Mouse (Mus musculus): Measurements from ENCODE around the gene Enho.

Gene Enho

GRCm38 (mm10) chr4:41663614-41664013 lies 23.5 kb upstream of the Enho start:
- no peak for DNase-seq (ENCODE audit: low spot score)

- peak; percentile 69 for DNase-seq (ENCODE audit: low spot score)
Measured at GRCm38 (mm10) chr4:41662723-41663122, 22.6 kb upstream of the Enho start.

GRCm38 (mm10) chr4:41660851-41661430 lies 20.8 kb upstream of the Enho start:
- peak; percentile 86 for DNase-seq (ENCODE audit: low spot score)

GRCm38 (mm10) chr4:41659556-41659955 lies 19.4 kb upstream of the Enho start:
- no peak for DNase-seq (ENCODE audit: low spot score)

GRCm38 (mm10) chr4:41658566-41659384 lies 18.7 kb upstream of the Enho start:
- no peak for DNase-seq (ENCODE audit: low spot score)

GRCm38 (mm10) chr4:41655525-41655924 lies 15.4 kb upstream of the Enho start:
- no peak for DNase-seq (ENCODE audit: low spot score)

GRCm38 (mm10) chr4:41654217-41654616 lies 14.1 kb upstream of the Enho start:
- peak; percentile 86 for DNase-seq (ENCODE audit: low spot score)

- DNase-seq (ENCODE audit: low spot score): no peak
Measured at GRCm38 (mm10) chr4:41653730-41654129, 13.6 kb upstream of the Enho start.

GRCm38 (mm10) chr4:41653296-41653695 lies 13.2 kb upstream of the Enho start:
- DNase-seq (ENCODE audit: low spot score): peak; percentile 91

GRCm38 (mm10) chr4:41648627-41649026 lies 8.5 kb upstream of the Enho start:
- no peak for DNase-seq (ENCODE audit: low spot score)

GRCm38 (mm10) chr4:41648157-41648556 lies 8.0 kb upstream of the Enho start:
- DNase-seq (ENCODE audit: low spot score): no peak

GRCm38 (mm10) chr4:41645488-41645887 lies 5.4 kb upstream of the Enho start:
- DNase-seq (ENCODE audit: low spot score): peak; percentile 64

- no peak for DNase-seq (ENCODE audit: low spot score)
Measured at GRCm38 (mm10) chr4:41641199-41641822, 1.2 kb upstream of the Enho start.

- no peak for DNase-seq (ENCODE audit: low spot score)
Measured at GRCm38 (mm10) chr4:41639214-41639841, 796 bp downstream of the Enho start.

GRCm38 (mm10) chr4:41638828-41639213 lies 1.3 kb downstream of the Enho start:
- no peak for DNase-seq (ENCODE audit: low spot score)

- DNase-seq (ENCODE audit: low spot score): no peak
Measured at GRCm38 (mm10) chr4:41638186-41638731, 1.9 kb downstream of the Enho start.

GRCm38 (mm10) chr4:41636882-41637635 lies 3.1 kb downstream of the Enho start:
- no peak for DNase-seq (ENCODE audit: low spot score)

GRCm38 (mm10) chr4:41636366-41636765 lies 3.8 kb downstream of the Enho start:
- DNase-seq (ENCODE audit: low spot score): no peak

- peak; percentile 47 for DNase-seq (ENCODE audit: low spot score)
Measured at GRCm38 (mm10) chr4:41635906-41636305, 4.2 kb downstream of the Enho start.

GRCm38 (mm10) chr4:41635224-41635623 lies 4.9 kb downstream of the Enho start:
- no peak for DNase-seq (ENCODE audit: low spot score)

- no peak for DNase-seq (ENCODE audit: low spot score)
Measured at GRCm38 (mm10) chr4:41634631-41635030, 5.5 kb downstream of the Enho start.

- no peak for DNase-seq (ENCODE audit: low spot score)
Measured at GRCm38 (mm10) chr4:41633001-41633400, 7.1 kb downstream of the Enho start.
